Mouse (Mus musculus) embryonic fibroblast, embryonic 13.5 days (primary cell): ENCODE results near the gene Stk4.

Source experiments
- CTCF ChIP-seq: IDR thresholded peaks from 2 replicates; pipeline ENCODE4 v1.5.1; 2011; ENCODE audit warnings: mild to moderate bottlenecking, control low read depth, low read length, moderate library complexity, borderline replicate concordance; ENCODE audit not compliant: insufficient read depth
- POLR2A ChIP-seq: IDR thresholded peaks from 2 replicates; pipeline ENCODE4 v1.6.1; 2011; ENCODE audit warnings: low read depth, mild to moderate bottlenecking, control low read depth, low read length, moderate library complexity

GRCm38 (mm10) chr2:164059634-164060235, 10.4 kb upstream of the Stk4 start:
- TF ChIP-seq CTCF (no peak), POLR2A (no peak)
